10 mouse cellular contexts compared by ENCODE assay signal in genomic region chr11:108447148-108447547, GRCm38 (mm10). TPM values are rescaled to one million over a fixed set of nuclear protein-coding genes. Genes with fewer than 3 reads are reported as not detected.
DNase-seq lines count a peak whose midpoint lies in the region; ATAC-seq lines count a peak whose summit lies in the region.
"Had no signal": no experiment of that assay in that cellular context is flagged by ENCODE, and none has a peak within 500 bp of the region (broad histone marks: within the 10 kb centered on the region; RNA-seq: fewer than 3 reads in every experiment).

No protein-coding gene starts in this region.

- no peaks in the 10 kb centered on the region for H3K36me3 ChIP-seq in limb, embryonic 11.5 days (ENCODE audit: control insufficient read depth, insufficient read depth, low read length)
- H3K36me3 ChIP-seq in limb, embryonic 10.5 days, result peaks cover 11% of the 10 kb centered on the region
- H3K36me3 ChIP-seq in forebrain, embryonic 10.5 days (replicated peaks), result peaks cover 11% of the 10 kb centered on the region
- H3K36me3 ChIP-seq: neural tube, embryonic 12.5 days had no signal

- no peak overlapping the region for H3K9ac ChIP-seq in limb, embryonic 11.5 days (ENCODE audit: low read length)
- H3K9ac ChIP-seq: neural tube, embryonic 12.5 days had no signal

- H3K27ac ChIP-seq in limb, embryonic 11.5 days (replicated peaks; ENCODE audit: low read depth, low read length), result no peak overlapping the region
- no peak overlapping the region for H3K27ac ChIP-seq in limb, embryonic 10.5 days
- H3K27ac ChIP-seq in forebrain, embryonic 10.5 days, result no peak overlapping the region
- H3K27ac ChIP-seq: neural tube, embryonic 12.5 days had no signal

- intact Hi-C loops in gastrocnemius, postnatal 14 days (cut with DNase I; ENCODE audit: low total_unique reads), result no loop called here

- H3K4me2 ChIP-seq in limb, embryonic 11.5 days (ENCODE audit: low read depth, severe bottlenecking), result no peak overlapping the region
- H3K4me2 ChIP-seq: neural tube, embryonic 12.5 days had no signal

- 0 out of 2 replicates have a peak, but pooled peaks cover 2% of the 10 kb centered on the region for H3K9me3 ChIP-seq in limb, embryonic 11.5 days (ENCODE audit: control insufficient read depth, low read length)
- no peaks in the 10 kb centered on the region for H3K9me3 ChIP-seq in limb, embryonic 10.5 days (replicated peaks)
- H3K9me3 ChIP-seq in forebrain, embryonic 10.5 days, result peaks cover 8% of the 10 kb centered on the region
- H3K9me3 ChIP-seq: neural tube, embryonic 12.5 days had no signal

- H3K27me3 ChIP-seq in limb, embryonic 11.5 days (ENCODE audit: control insufficient read depth, insufficient read depth, low read length), result no peaks in the 10 kb centered on the region
- H3K27me3 ChIP-seq in limb, embryonic 10.5 days (ENCODE audit: low read depth, poor library complexity, severe bottlenecking), result no peaks in the 10 kb centered on the region
- H3K27me3 ChIP-seq in forebrain, embryonic 10.5 days (ENCODE audit: poor library complexity, severe bottlenecking), result no peaks in the 10 kb centered on the region
- H3K27me3 ChIP-seq: neural tube, embryonic 12.5 days had no signal

- no peaks in the 10 kb centered on the region for H3K4me1 ChIP-seq in limb, embryonic 11.5 days (ENCODE audit: control insufficient read depth, insufficient read depth, low read length)
- H3K4me1 ChIP-seq in limb, embryonic 10.5 days, result 0 out of 2 replicates have a peak, but pooled peaks cover 4% of the 10 kb centered on the region
- H3K4me1 ChIP-seq in forebrain, embryonic 10.5 days, result peaks cover 5% of the 10 kb centered on the region
- H3K4me1 ChIP-seq: neural tube, embryonic 12.5 days had no signal

- no peak overlapping the region for H3K4me3 ChIP-seq in limb, embryonic 11.5 days (ENCODE audit: low read depth, low read length)
- H3K4me3 ChIP-seq in limb, embryonic 10.5 days, result no peak overlapping the region
- no peak overlapping the region for H3K4me3 ChIP-seq in forebrain, embryonic 10.5 days
- H3K4me3 ChIP-seq: neural tube, embryonic 12.5 days had no signal

- ATAC-seq in limb, embryonic 11.5 days (ENCODE audit: insufficient number of reproducible peaks, low FRiP score, low TSS enrichment, low read depth), result no peak

- DNase-seq in cerebellum, postnatal 14 days, result peak; percentile 36 to 69
- DNase-seq in cerebellum, adult 8-10 months, result no peak
- DNase-seq in limb, embryonic 11.5 days (ENCODE audit: low spot score), result peak; percentile 47
- DNase-seq in limb, embryonic 10.5 days (ENCODE audit: low spot score), result no peak
- peak; percentile 41 for DNase-seq in ES-CJ7 (ENCODE audit: low read depth, low spot score)
- DNase-seq in kidney, postnatal 4 days, result peak; percentile 56 to 59
- no peak for DNase-seq in forebrain, embryonic 10.5 days (ENCODE audit: extremely low spot score, low spot score)
- no peak for DNase-seq in gastrocnemius, postnatal 14 days
- DNase-seq: cerebellum, postnatal 36 days had no signal

RNA-seq across cellular contexts. Expression of gene Cep112, which starts 22.2 kb away (rescaled TPM):
- 12.0 and 14.0 TPM in 2 replicates for polyA plus RNA-seq in limb, embryonic 11.5 days (2014; fragmentation: Nextera tagmentation; extraction: Ambion mirVana)
- 7.8 and 12.3 TPM in 2 replicates for polyA plus RNA-seq in limb, embryonic 10.5 days (2016; fragmentation: Nextera tagmentation; extraction: Ambion mirVana)
- polyA plus RNA-seq in forebrain, embryonic 10.5 days (2016; fragmentation: Nextera tagmentation; extraction: Ambion mirVana), result 12.0 and 14.7 TPM in 2 replicates
- 1 to 10 TPM; 3.9 to 5.9 TPM for total RNA-seq in gastrocnemius, postnatal 14 days (2021)

Comparison
In these comparisons a context has a peak if more than half of its experiments do, and no peak if none do; other contexts are left out.
1. DNase-seq: peak in cerebellum, postnatal 14 days (2 of 2), limb, embryonic 11.5 days (single experiment), ES-CJ7 (single experiment) and kidney, postnatal 4 days (2 of 2); none in cerebellum, adult 8-10 months (single experiment), limb, embryonic 10.5 days (single experiment), forebrain, embryonic 10.5 days (single experiment) and gastrocnemius, postnatal 14 days (single experiment).